Mouse (Mus musculus): ENCODE results near the gene G3bp1.

DNA sequence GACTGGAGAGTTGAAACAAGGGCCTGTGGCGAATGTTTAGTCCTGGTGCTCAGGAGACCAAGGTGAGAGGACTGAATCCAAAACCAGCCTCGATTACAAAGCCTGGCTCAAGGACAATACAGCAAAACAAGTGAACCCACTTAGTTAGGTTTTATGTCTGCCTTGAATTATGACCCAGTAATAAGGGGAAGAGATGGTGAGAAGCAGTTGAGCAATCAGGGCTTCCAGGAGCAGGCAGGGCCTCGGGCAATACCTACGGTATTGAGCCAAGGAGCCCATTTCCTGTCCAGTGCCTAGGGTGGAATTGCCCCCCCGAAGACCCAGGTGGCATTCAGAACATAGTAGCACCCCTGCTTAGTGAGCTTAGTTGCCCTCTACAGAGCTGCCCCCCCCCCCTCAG lies 33.4 kb downstream of the G3bp1 start:
- TF ChIP-seq CTCF (IDR thresholded peaks at IDR 0.05; ENCODE audit: borderline replicate concordance, extremely low read depth, insufficient read depth, insufficient read length) = no peak
- TF ChIP-seq POLR2A (IDR thresholded peaks at IDR 0.05; ENCODE audit: borderline replicate concordance, extremely low read depth, insufficient read depth, insufficient read length, poor library complexity, severe bottlenecking) = no peak

Data from brain, embryonic 14.5 days (tissue).